Comparison of ENCODE assay signal across 20 mouse cellular contexts in the genomic region with DNA sequence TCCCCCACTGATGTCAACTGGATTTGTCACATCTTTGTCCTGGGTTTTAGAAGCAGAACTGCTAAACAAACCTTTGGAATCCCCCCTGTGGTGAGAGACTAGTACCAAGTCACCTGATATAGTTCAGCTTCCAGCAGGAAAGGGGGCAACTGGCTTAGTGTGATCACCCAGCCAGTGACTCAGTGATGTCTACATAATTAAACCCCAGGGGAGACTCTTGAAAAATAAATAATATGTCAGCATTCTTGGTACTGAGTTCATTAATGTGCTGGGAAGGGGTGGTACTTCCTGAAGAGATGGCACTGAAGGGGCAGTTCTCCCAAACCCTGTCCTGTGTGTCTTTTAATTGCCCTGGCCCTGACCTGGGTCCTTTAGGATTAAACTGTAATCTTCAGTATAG.
DNase-seq lines count a peak whose midpoint lies in the region; ATAC-seq and TF ChIP-seq lines count a peak whose summit lies in the region.
"Had no signal": no experiment of that assay in that cellular context is flagged by ENCODE, and none has a peak within 500 bp of the region (broad histone marks: within the 10 kb centered on the region; RNA-seq: fewer than 3 reads in every experiment).

No protein-coding gene starts in this region.

- TF ChIP-seq POLR2A in lung, adult 2 months (IDR thresholded peaks at IDR 0.05; ENCODE audit: borderline replicate concordance, extremely low read depth, low read depth, low read length): no peak

- H3K27me3 ChIP-seq in midbrain, embryonic 11.5 days (ENCODE audit: control insufficient read depth, insufficient read depth, low read length): no peaks in the 10 kb centered on the region
- no peaks in the 10 kb centered on the region for H3K27me3 ChIP-seq in midbrain, embryonic 13.5 days
- H3K27me3 ChIP-seq: embryonic facial prominence, embryonic 12.5 days; forebrain, embryonic 13.5 days; forebrain, embryonic 15.5 days had no signal

- DNase-seq in midbrain, embryonic 11.5 days (ENCODE audit: low spot score, missing footprints): peak; percentile 69
- peak; percentile 46 for DNase-seq in NIH3T3 (ENCODE audit: low read depth)
- DNase-seq in left cerebral cortex, adult 8-10 months (ENCODE audit: low spot score in 2 of 2): no peak
- DNase-seq in lung, adult 2 months: no peak
- DNase-seq: adrenal gland, adult 8-10 months; adrenal gland, postnatal 14 days; cerebellum, adult 11-12 months; cerebellum, adult 2 months; cerebellum, adult 9-10 months; cerebellum, postnatal 10 days; cerebellum, postnatal 25 days; forebrain, postnatal 0 days had no signal

- H3K4me1 ChIP-seq in midbrain, embryonic 11.5 days (ENCODE audit: control insufficient read depth, insufficient read depth, low read length): no peaks in the 10 kb centered on the region
- peaks cover 3% of the 10 kb centered on the region for H3K4me1 ChIP-seq in midbrain, embryonic 13.5 days (replicated peaks)
- H3K4me1 ChIP-seq in lung, adult 2 months (ENCODE audit: control insufficient read depth, insufficient read depth, low read length): no peaks in the 10 kb centered on the region

- no peak for TF ChIP-seq CTCF in lung, adult 2 months (IDR thresholded peaks at IDR 0.05; ENCODE audit: insufficient read depth, low read length)

- no peak overlapping the region for H3K9ac ChIP-seq in midbrain, embryonic 11.5 days (ENCODE audit: low read length)
- H3K9ac ChIP-seq in midbrain, embryonic 13.5 days (replicated peaks): no peak overlapping the region
- H3K9ac ChIP-seq: embryonic facial prominence, embryonic 12.5 days; forebrain, embryonic 13.5 days; forebrain, embryonic 15.5 days; forebrain, postnatal 0 days had no signal

- no peak overlapping the region for H3K4me2 ChIP-seq in midbrain, embryonic 11.5 days
- H3K4me2 ChIP-seq in midbrain, embryonic 13.5 days (replicated peaks): no peak overlapping the region
- H3K4me2 ChIP-seq: embryonic facial prominence, embryonic 12.5 days; forebrain, embryonic 13.5 days; forebrain, embryonic 15.5 days had no signal

- H3K36me3 ChIP-seq in midbrain, embryonic 11.5 days (ENCODE audit: control insufficient read depth, insufficient read depth, low read length): no peaks in the 10 kb centered on the region
- H3K36me3 ChIP-seq in midbrain, embryonic 13.5 days: no peaks in the 10 kb centered on the region
- H3K36me3 ChIP-seq: embryonic facial prominence, embryonic 10.5 days; embryonic facial prominence, embryonic 12.5 days; forebrain, embryonic 15.5 days; G1E had no signal

- no peak overlapping the region for H3K4me3 ChIP-seq in midbrain, embryonic 11.5 days (ENCODE audit: low read depth, low read length)
- H3K4me3 ChIP-seq in midbrain, embryonic 13.5 days (replicated peaks): no peak overlapping the region
- no peak overlapping the region for H3K4me3 ChIP-seq in lung, adult 2 months (replicated peaks; ENCODE audit: extremely low read depth, low read depth, low read length)
- H3K4me3 ChIP-seq: embryonic facial prominence, embryonic 10.5 days; embryonic facial prominence, embryonic 12.5 days; forebrain, embryonic 13.5 days; forebrain, embryonic 15.5 days had no signal

- H3K9me3 ChIP-seq in midbrain, embryonic 11.5 days (ENCODE audit: control insufficient read depth, low read length): no peaks in the 10 kb centered on the region
- no peaks in the 10 kb centered on the region for H3K9me3 ChIP-seq in midbrain, embryonic 13.5 days
- H3K9me3 ChIP-seq: embryonic facial prominence, embryonic 10.5 days; embryonic facial prominence, embryonic 12.5 days; forebrain, embryonic 13.5 days; forebrain, embryonic 15.5 days; G1E had no signal

- no peak for ATAC-seq in midbrain, embryonic 11.5 days (ENCODE audit: low FRiP score)
- no peak for ATAC-seq in midbrain, embryonic 13.5 days
- ATAC-seq: activated CD4-positive, CD25-positive, alpha-beta regulatory T cell, adult 4 months; CD4-positive, CD25-positive, alpha-beta regulatory T cell, adult 4 months; forebrain, embryonic 13.5 days; forebrain, embryonic 15.5 days; forebrain, postnatal 0 days had no signal

- H3K27ac ChIP-seq in midbrain, embryonic 11.5 days (ENCODE audit: low read depth, low read length): no peak overlapping the region
- no peak overlapping the region for H3K27ac ChIP-seq in midbrain, embryonic 13.5 days
- H3K27ac ChIP-seq: embryonic facial prominence, embryonic 10.5 days; embryonic facial prominence, embryonic 12.5 days; forebrain, embryonic 13.5 days; forebrain, embryonic 15.5 days had no signal

Comparison
In these comparisons a context has a peak if more than half of its experiments do, and no peak if none do; other contexts are left out.
1. DNase-seq: peak in midbrain, embryonic 11.5 days (single experiment) and NIH3T3 (single experiment); none in left cerebral cortex, adult 8-10 months (0 of 2) and lung, adult 2 months (single experiment).